Mouse (Mus musculus): Measurements from ENCODE around the gene Chrm5.

Chrm5 gene

GRCm38 (mm10) chr2:112480669-112481068 lies at the start of gene Chrm5:
Chrm5 (minus strand) TSS chr2:112480769.
- DNase-seq = no peak

- DNase-seq = no peak
These were observed 46.4 kb upstream of the Chrm5 start for GRCm38 (mm10) chr2:112526933-112527332.

- DNase-seq = no peak
These were observed 40.2 kb upstream of the Chrm5 start for GRCm38 (mm10) chr2:112520526-112521482.

- DNase-seq = no peak
These were observed 38.0 kb upstream of the Chrm5 start for GRCm38 (mm10) chr2:112518541-112518940.

- no peak for DNase-seq
These were observed 36.6 kb upstream of the Chrm5 start for GRCm38 (mm10) chr2:112517218-112517617.

GRCm38 (mm10) chr2:112516728-112517127 lies 36.2 kb upstream of the Chrm5 start:
- DNase-seq = no peak

- no peak for DNase-seq
These were observed 32.5 kb upstream of the Chrm5 start for GRCm38 (mm10) chr2:112513036-112513435.

GRCm38 (mm10) chr2:112510140-112510539 lies 29.6 kb upstream of the Chrm5 start:
- DNase-seq = no peak

- no peak for DNase-seq
These were observed 26.9 kb upstream of the Chrm5 start for GRCm38 (mm10) chr2:112507444-112507843.

- no peak for DNase-seq
These were observed 26.4 kb upstream of the Chrm5 start for GRCm38 (mm10) chr2:112506841-112507435.

- DNase-seq = no peak
These were observed 23.4 kb upstream of the Chrm5 start for GRCm38 (mm10) chr2:112503978-112504377.

GRCm38 (mm10) chr2:112501209-112501608 lies 20.6 kb upstream of the Chrm5 start:
- peak; percentile 85 for DNase-seq

- DNase-seq = peak; percentile 27
These were observed 17.3 kb upstream of the Chrm5 start for GRCm38 (mm10) chr2:112497851-112498250.

- DNase-seq = no peak
These were observed 13.1 kb upstream of the Chrm5 start for GRCm38 (mm10) chr2:112493539-112494260.

GRCm38 (mm10) chr2:112492856-112493538 lies 12.4 kb upstream of the Chrm5 start, which contains the start of gene Aven:
Aven (plus strand) TSS chr2:112492964.
- DNase-seq = peak; percentile 93

- DNase-seq = no peak
These were observed 11.9 kb upstream of the Chrm5 start for GRCm38 (mm10) chr2:112492431-112492855.

GRCm38 (mm10) chr2:112491629-112492028 lies 11.1 kb upstream of the Chrm5 start:
- DNase-seq = no peak

GRCm38 (mm10) chr2:112490483-112491196 lies 10.1 kb upstream of the Chrm5 start:
- DNase-seq = no peak

GRCm38 (mm10) chr2:112484886-112485285 lies 4.3 kb upstream of the Chrm5 start:
- DNase-seq = peak; percentile 32

- DNase-seq = no peak
These were observed 2.7 kb upstream of the Chrm5 start for GRCm38 (mm10) chr2:112483334-112483651.

- no peak for DNase-seq
These were observed 2.2 kb upstream of the Chrm5 start for GRCm38 (mm10) chr2:112482533-112483333.

Data from kidney, postnatal 14 days (tissue).